Comparison of ENCODE assay signal across 8 mouse cellular contexts in genomic region chr11:115812095-115812494, GRCm38 (mm10). TPM values are rescaled to one million over a fixed set of nuclear protein-coding genes. Genes with fewer than 3 reads are reported as not detected.
A peak's percentile ranks its signal among the peaks of the same experiment; 100 is the strongest.
DNase-seq lines count a peak whose midpoint lies in the region; ATAC-seq lines count a peak whose summit lies in the region.

No protein-coding gene starts in this region.

- H3K9ac ChIP-seq in midbrain, embryonic 11.5 days (ENCODE audit: low read length), result peak overlapping the region; percentile 75

- peak; percentile 55 for DNase-seq in cerebellum, adult 9-11 months
- DNase-seq in cerebellum, postnatal 25 days, result no peak
- DNase-seq in heart, postnatal 10 days, result peak; percentile 59 to 67
- DNase-seq in kidney, postnatal 25 days, result peak; percentile 67 to 87
- no peak for DNase-seq in midbrain, embryonic 11.5 days (ENCODE audit: low spot score, missing footprints)
- DNase-seq in thymus, postnatal 36 days, result no peak
- DNase-seq in adipocyte (ENCODE audit: low spot score), result no peak
- DNase-seq in gastrocnemius, postnatal 36 days, result no peak

- ATAC-seq in midbrain, embryonic 11.5 days (ENCODE audit: low FRiP score), result no peak

- H3K9me3 ChIP-seq in midbrain, embryonic 11.5 days (ENCODE audit: control insufficient read depth, low read length), result no peaks in the 10 kb centered on the region

- H3K4me1 ChIP-seq in midbrain, embryonic 11.5 days (ENCODE audit: control insufficient read depth, insufficient read depth, low read length), result peaks cover 41% of the 10 kb centered on the region

- peak overlapping the region; percentile 90 for H3K4me3 ChIP-seq in midbrain, embryonic 11.5 days (ENCODE audit: low read depth, low read length)

- WGBS in midbrain, embryonic 11.5 days, result 49% methylated on average over 7 of the region's 7 CpGs

- peak overlapping the region; percentile 89 for H3K4me2 ChIP-seq in midbrain, embryonic 11.5 days

- intact Hi-C loops in heart, postnatal 10 days (cut with DNase I), result loop anchor here (5.0 kb wide), 1 partner anchor 165 kb away; no protein-coding TSS in a partner anchor
- intact Hi-C loops in gastrocnemius, postnatal 36 days (cut with DNase I), result loop anchor here (5.0 kb wide), 2 partner anchors 35 to 165 kb away; no protein-coding TSS in a partner anchor

- no peaks in the 10 kb centered on the region for H3K27me3 ChIP-seq in midbrain, embryonic 11.5 days (ENCODE audit: control insufficient read depth, insufficient read depth, low read length)

- H3K36me3 ChIP-seq in midbrain, embryonic 11.5 days (ENCODE audit: control insufficient read depth, insufficient read depth, low read length), result peaks cover 2% of the 10 kb centered on the region; the same call in 1 of the 2 replicates

- H3K27ac ChIP-seq in midbrain, embryonic 11.5 days (ENCODE audit: low read depth, low read length), result no peak overlapping the region

RNA-seq across cellular contexts. Expression of gene Caskin2, which starts 1.3 kb away (rescaled TPM):
- 10 to 100 TPM; 59.4 to 60.9 TPM for total RNA-seq in heart, postnatal 10 days (2021)
- polyA plus RNA-seq in midbrain, embryonic 11.5 days (2014; fragmentation: Nextera tagmentation; extraction: Ambion mirVana), result 10.4 and 11.7 TPM in 2 replicates
- 10 to 100 TPM; 12.6 to 13.3 TPM for total RNA-seq in gastrocnemius, postnatal 36 days (2021)

RNA-seq across cellular contexts. Expression of gene Tsen54, which starts 2.4 kb away (rescaled TPM):
- total RNA-seq in heart, postnatal 10 days (2021), result 10 to 100 TPM; 10.5 to 15.0 TPM
- 20.8 and 21.7 TPM in 2 replicates for polyA plus RNA-seq in midbrain, embryonic 11.5 days (2014; fragmentation: Nextera tagmentation; extraction: Ambion mirVana)
- total RNA-seq in gastrocnemius, postnatal 36 days (2021), result 1 to 10 TPM; 4.6 to 6.0 TPM

RNA-seq across cellular contexts. Expression of gene Llgl2, which starts 11.8 kb away (rescaled TPM):
- total RNA-seq in heart, postnatal 10 days (2021), result 10 to 100 TPM; 17.9 to 18.2 TPM
- 2.4 and 2.5 TPM in 2 replicates for polyA plus RNA-seq in midbrain, embryonic 11.5 days (2014; fragmentation: Nextera tagmentation; extraction: Ambion mirVana)
- 1 to 10 TPM; 6.5 to 9.9 TPM for total RNA-seq in gastrocnemius, postnatal 36 days (2021)

RNA-seq across cellular contexts. Expression of gene Myo15b, which starts 46.1 kb away (rescaled TPM):
- under 1 TPM; 0.17 to 0.22 TPM for total RNA-seq in heart, postnatal 10 days (2021)
- not detected in 2 replicates for polyA plus RNA-seq in midbrain, embryonic 11.5 days (2014; fragmentation: Nextera tagmentation; extraction: Ambion mirVana)
- total RNA-seq in gastrocnemius, postnatal 36 days (2021), result not detected

RNA-seq across cellular contexts. Expression of gene Tmem94, which starts 46.9 kb away (rescaled TPM):
- total RNA-seq in heart, postnatal 10 days (2021), result 100 to 1,000 TPM; 106 to 116 TPM
- 15.1 and 16.7 TPM in 2 replicates for polyA plus RNA-seq in midbrain, embryonic 11.5 days (2014; fragmentation: Nextera tagmentation; extraction: Ambion mirVana)
- total RNA-seq in gastrocnemius, postnatal 36 days (2021), result 10 to 100 TPM; 73.1 to 79.5 TPM

Comparison
In these comparisons a context has a peak if more than half of its experiments do, and no peak if none do; other contexts are left out.
1. DNase-seq: peak in cerebellum, adult 9-11 months (single experiment), heart, postnatal 10 days (2 of 2) and kidney, postnatal 25 days (2 of 2); none in cerebellum, postnatal 25 days (0 of 2), midbrain, embryonic 11.5 days (single experiment), thymus, postnatal 36 days (0 of 2), adipocyte (single experiment) and gastrocnemius, postnatal 36 days (0 of 2).
2. RNA of gene Caskin2, which starts 1.3 kb away (total RNA-seq): 59.4 to 60.9 TPM in heart, postnatal 10 days; 12.6 to 13.3 TPM in gastrocnemius, postnatal 36 days; every median in the first group is over 4 times any median in the second.